Mouse (Mus musculus) lung, adult 2 months (tissue): ENCODE measurements around the gene Sele.

Experiments
- CTCF ChIP-seq: fragments of 200-500 bp; IDR thresholded peaks from 2 replicates; pipeline ENCODE4 v1.5.1; 2011; ENCODE audit warnings: mild to moderate bottlenecking, low read length, control low read depth; ENCODE audit not compliant: insufficient read depth
- POLR2A ChIP-seq: fragments of 200-500 bp; IDR thresholded peaks from 2 replicates; pipeline ENCODE4 v1.6.1; 2011; ENCODE audit warnings: low read depth, mild to moderate bottlenecking, control low read depth, low read length, borderline replicate concordance; ENCODE audit errors: extremely low read depth

GRCm38 (mm10) chr1:164097911-164098310 lies 49.9 kb downstream of the Sele start:
- TF ChIP-seq CTCF: no peak
- TF ChIP-seq POLR2A: no peak
